Mouse (Mus musculus): ENCODE data around the gene Pcsk1. TPM values are rescaled to one million over a fixed set of nuclear protein-coding genes. Genes with fewer than 3 reads are reported as not detected.

Pcsk1 gene
- 0.15 TPM in 1 of 2 replicates, not detected in the other for polyA plus RNA-seq (2012; rRNA removed)

GRCm38 (mm10) chr13:75089721-75090410 lies at the start of gene Pcsk1:
Pcsk1 (plus strand) TSS chr13:75089826.

